ENCODE assay signal across 8 mouse cellular contexts in the genomic region with DNA sequence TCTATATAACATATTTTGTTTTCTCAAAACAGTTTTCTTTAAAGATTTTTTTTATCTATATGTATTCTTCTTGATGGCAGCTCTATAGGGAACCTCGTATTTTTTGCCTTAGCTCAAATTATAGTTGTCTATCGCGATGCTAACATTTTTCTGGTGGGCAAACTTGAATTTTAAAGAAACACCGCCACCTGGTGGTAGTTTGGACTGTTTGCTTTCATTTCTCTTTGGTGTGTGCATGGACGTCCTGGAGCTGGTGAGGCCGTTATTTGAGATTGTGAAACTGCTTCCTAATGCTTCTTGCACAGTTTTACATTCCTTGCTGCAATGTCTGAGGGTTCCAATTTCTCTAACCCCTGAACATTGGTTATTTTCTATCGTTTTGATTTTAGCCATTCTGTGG. TPM values are rescaled to one million over a fixed set of nuclear protein-coding genes. Genes with fewer than 3 reads are reported as not detected.
DNase-seq lines count a peak whose midpoint lies in the region; ATAC-seq lines count a peak whose summit lies in the region.

No protein-coding gene starts in this region.

- H3K27ac ChIP-seq in heart, embryonic 12.5 days (ENCODE audit: poor library complexity, severe bottlenecking), result no peak overlapping the region
- H3K27ac ChIP-seq in intestine, embryonic 14.5 days (ENCODE audit: low read depth), result no peak overlapping the region
- no peak overlapping the region for H3K27ac ChIP-seq in midbrain, embryonic 11.5 days (ENCODE audit: low read depth, low read length)

- peaks cover 4% of the 10 kb centered on the region for H3K9me3 ChIP-seq in heart, embryonic 12.5 days (replicated peaks)
- no peaks in the 10 kb centered on the region for H3K9me3 ChIP-seq in intestine, embryonic 14.5 days (ENCODE audit: control insufficient read depth, low read length)
- H3K9me3 ChIP-seq in midbrain, embryonic 11.5 days (ENCODE audit: control insufficient read depth, low read length), result no peaks in the 10 kb centered on the region

- H3K9ac ChIP-seq in heart, embryonic 12.5 days, result no peak overlapping the region
- H3K9ac ChIP-seq in intestine, embryonic 14.5 days (ENCODE audit: low read length), result no peak overlapping the region
- no peak overlapping the region for H3K9ac ChIP-seq in midbrain, embryonic 11.5 days (ENCODE audit: low read length)

- no peaks in the 10 kb centered on the region for H3K4me1 ChIP-seq in heart, embryonic 12.5 days (replicated peaks)
- H3K4me1 ChIP-seq in intestine, embryonic 14.5 days (replicated peaks; ENCODE audit: control insufficient read depth, insufficient read depth, low read length), result no peaks in the 10 kb centered on the region
- no peaks in the 10 kb centered on the region for H3K4me1 ChIP-seq in midbrain, embryonic 11.5 days (ENCODE audit: control insufficient read depth, insufficient read depth, low read length)

- DNase-seq in heart, adult 11 months, result peak; percentile 91
- peak; percentile 79 for DNase-seq in cerebellum, adult 9-10 months
- peak; percentile 51 to 69 for DNase-seq in frontal cortex, postnatal 25 days (ENCODE audit: low spot score in 2 of 2)
- peak; percentile 86 for DNase-seq in intestine, embryonic 14.5 days (ENCODE audit: low spot score)
- DNase-seq in left cerebral cortex, postnatal 4 days, result peak; percentile 68
- DNase-seq in midbrain, embryonic 11.5 days (ENCODE audit: low spot score, missing footprints), result peak; percentile 95
- peak; percentile 59 for DNase-seq in spleen, adult 12 weeks (ENCODE audit: low spot score)

- 4% methylated on average over 7 of the region's 7 CpGs for WGBS in heart, embryonic 12.5 days
- 4% methylated on average over 7 of the region's 7 CpGs for WGBS in intestine, embryonic 14.5 days
- WGBS in midbrain, embryonic 11.5 days, result 10% methylated on average over 7 of the region's 7 CpGs

- ATAC-seq in heart, embryonic 12.5 days (ENCODE audit: insufficient number of reproducible peaks, low FRiP score), result no peak
- no peak for ATAC-seq in intestine, embryonic 14.5 days (replicated peaks; ENCODE audit: low FRiP score, low TSS enrichment, low read depth)
- peak; percentile 33; the same call in 1 of the 2 replicates for ATAC-seq in midbrain, embryonic 11.5 days (ENCODE audit: low FRiP score)

- H3K36me3 ChIP-seq in heart, embryonic 12.5 days, result no peaks in the 10 kb centered on the region
- no peaks in the 10 kb centered on the region for H3K36me3 ChIP-seq in intestine, embryonic 14.5 days (ENCODE audit: control insufficient read depth, insufficient read depth, low read length)
- H3K36me3 ChIP-seq in midbrain, embryonic 11.5 days (ENCODE audit: control insufficient read depth, insufficient read depth, low read length), result no peaks in the 10 kb centered on the region

- intact Hi-C loops in left cerebral cortex, postnatal 4 days (cut with DNase I), result loop anchor here (2.0 kb wide), 2 partner anchors 189 to 209 kb away; no protein-coding TSS in a partner anchor

- no peak overlapping the region for H3K4me2 ChIP-seq in heart, embryonic 12.5 days
- H3K4me2 ChIP-seq in intestine, embryonic 14.5 days (ENCODE audit: low read length), result no peak overlapping the region
- H3K4me2 ChIP-seq in midbrain, embryonic 11.5 days, result no peak overlapping the region

- no peaks in the 10 kb centered on the region for H3K27me3 ChIP-seq in heart, embryonic 12.5 days (replicated peaks)
- no peaks in the 10 kb centered on the region for H3K27me3 ChIP-seq in intestine, embryonic 14.5 days (replicated peaks; ENCODE audit: control insufficient read depth, insufficient read depth, low read length)
- H3K27me3 ChIP-seq in midbrain, embryonic 11.5 days (ENCODE audit: control insufficient read depth, insufficient read depth, low read length), result no peaks in the 10 kb centered on the region

- no peak overlapping the region for H3K4me3 ChIP-seq in heart, embryonic 12.5 days
- H3K4me3 ChIP-seq in intestine, embryonic 14.5 days (ENCODE audit: low read depth, low read length), result no peak overlapping the region
- H3K4me3 ChIP-seq in midbrain, embryonic 11.5 days (ENCODE audit: low read depth, low read length), result no peak overlapping the region

RNA-seq across cellular contexts. Expression of gene Hsdl2, which starts 11.8 kb away (rescaled TPM):
- 37.7 and 40.1 TPM in 2 replicates for polyA plus RNA-seq in heart, embryonic 12.5 days (2016; fragmentation: Nextera tagmentation; extraction: Ambion mirVana)
- polyA plus RNA-seq in intestine, embryonic 14.5 days (2014; fragmentation: Nextera tagmentation; extraction: Ambion mirVana), result 15.8 and 17.5 TPM in 2 replicates
- 10 to 100 TPM; 19.2 to 21.5 TPM for total RNA-seq in left cerebral cortex, postnatal 4 days (2021)
- 30.6 and 34.2 TPM in 2 replicates for polyA plus RNA-seq in midbrain, embryonic 11.5 days (2014; fragmentation: Nextera tagmentation; extraction: Ambion mirVana)

RNA-seq across cellular contexts. Expression of gene Ptbp3, which starts 20.4 kb away (rescaled TPM):
- 45.3 and 46.4 TPM in 2 replicates for polyA plus RNA-seq in heart, embryonic 12.5 days (2016; fragmentation: Nextera tagmentation; extraction: Ambion mirVana)
- 73.7 and 73.8 TPM in 2 replicates for polyA plus RNA-seq in intestine, embryonic 14.5 days (2014; fragmentation: Nextera tagmentation; extraction: Ambion mirVana)
- total RNA-seq in left cerebral cortex, postnatal 4 days (2021), result 10 to 100 TPM; 28.9 to 29.9 TPM
- 29.6 and 31.1 TPM in 2 replicates for polyA plus RNA-seq in midbrain, embryonic 11.5 days (2014; fragmentation: Nextera tagmentation; extraction: Ambion mirVana)

RNA-seq across cellular contexts. Expression of gene E130308A19Rik, which starts 56.5 kb away (rescaled TPM):
- 30.1 and 30.2 TPM in 2 replicates for polyA plus RNA-seq in heart, embryonic 12.5 days (2016; fragmentation: Nextera tagmentation; extraction: Ambion mirVana)
- polyA plus RNA-seq in intestine, embryonic 14.5 days (2014; fragmentation: Nextera tagmentation; extraction: Ambion mirVana), result 22.0 and 24.1 TPM in 2 replicates
- 10 to 100 TPM; 17.7 to 19.2 TPM for total RNA-seq in left cerebral cortex, postnatal 4 days (2021)
- polyA plus RNA-seq in midbrain, embryonic 11.5 days (2014; fragmentation: Nextera tagmentation; extraction: Ambion mirVana), result 43.2 and 49.0 TPM in 2 replicates
